Mouse (Mus musculus): ENCODE data around the gene Map1b.

Map1b gene

GRCm38 (mm10) chr13:99527936-99528335 is 11.6 kb upstream of the Map1b start:
- no peak for DNase-seq (ENCODE audit: low spot score)

- no peak for DNase-seq (ENCODE audit: low spot score)
Observed at GRCm38 (mm10) chr13:99525491-99525890, 9.2 kb upstream of the Map1b start.

- no peak for DNase-seq (ENCODE audit: low spot score)
Observed at GRCm38 (mm10) chr13:99517836-99518235, 1.5 kb upstream of the Map1b start.

GRCm38 (mm10) chr13:99515736-99516447 is 448 bp downstream of the Map1b start:
- DNase-seq (ENCODE audit: low spot score) = no peak

GRCm38 (mm10) chr13:99514917-99515591 is 1.3 kb downstream of the Map1b start:
- DNase-seq (ENCODE audit: low spot score) = peak; percentile 48

GRCm38 (mm10) chr13:99513990-99514389 is 2.4 kb downstream of the Map1b start:
- no peak for DNase-seq (ENCODE audit: low spot score)

- peak; percentile 38 for DNase-seq (ENCODE audit: low spot score)
Observed at GRCm38 (mm10) chr13:99513138-99513537, 3.2 kb downstream of the Map1b start.

- DNase-seq (ENCODE audit: low spot score) = no peak
Observed at GRCm38 (mm10) chr13:99509896-99510295, 6.4 kb downstream of the Map1b start.

- DNase-seq (ENCODE audit: low spot score) = no peak
Observed at GRCm38 (mm10) chr13:99506580-99506962, 9.8 kb downstream of the Map1b start.

- DNase-seq (ENCODE audit: low spot score) = no peak
Observed at GRCm38 (mm10) chr13:99505826-99506579, 10.3 kb downstream of the Map1b start.

- DNase-seq (ENCODE audit: low spot score) = no peak
Observed at GRCm38 (mm10) chr13:99503370-99503979, 12.9 kb downstream of the Map1b start.

- DNase-seq (ENCODE audit: low spot score) = no peak
Observed at GRCm38 (mm10) chr13:99502911-99503310, 13.4 kb downstream of the Map1b start.

- no peak for DNase-seq (ENCODE audit: low spot score)
Observed at GRCm38 (mm10) chr13:99502126-99502744, 14.1 kb downstream of the Map1b start.

- no peak for DNase-seq (ENCODE audit: low spot score)
Observed at GRCm38 (mm10) chr13:99501393-99501792, 14.9 kb downstream of the Map1b start.

- DNase-seq (ENCODE audit: low spot score) = no peak
Observed at GRCm38 (mm10) chr13:99500609-99501008, 15.7 kb downstream of the Map1b start.

- DNase-seq (ENCODE audit: low spot score) = no peak
Observed at GRCm38 (mm10) chr13:99499764-99500163, 16.6 kb downstream of the Map1b start.

GRCm38 (mm10) chr13:99496106-99496505 is 20.2 kb downstream of the Map1b start:
- DNase-seq (ENCODE audit: low spot score) = no peak

- no peak for DNase-seq (ENCODE audit: low spot score)
Observed at GRCm38 (mm10) chr13:99494416-99494815, 21.9 kb downstream of the Map1b start.

GRCm38 (mm10) chr13:99493304-99493904 is 22.9 kb downstream of the Map1b start:
- DNase-seq (ENCODE audit: low spot score) = no peak

GRCm38 (mm10) chr13:99492619-99493303 is 23.6 kb downstream of the Map1b start:
- no peak for DNase-seq (ENCODE audit: low spot score)

- no peak for DNase-seq (ENCODE audit: low spot score)
Observed at GRCm38 (mm10) chr13:99489998-99490397, 26.3 kb downstream of the Map1b start.

All from ovary, postnatal 14 days (tissue).